Mouse (Mus musculus): Measurements from ENCODE around the gene Eme2. TPM values are rescaled to one million over a fixed set of nuclear protein-coding genes. Genes with fewer than 3 reads are reported as not detected.

Gene Eme2
- total RNA-seq, 2 experiments from 2014 or later, result 66.9 to 72.7 TPM

DNA sequence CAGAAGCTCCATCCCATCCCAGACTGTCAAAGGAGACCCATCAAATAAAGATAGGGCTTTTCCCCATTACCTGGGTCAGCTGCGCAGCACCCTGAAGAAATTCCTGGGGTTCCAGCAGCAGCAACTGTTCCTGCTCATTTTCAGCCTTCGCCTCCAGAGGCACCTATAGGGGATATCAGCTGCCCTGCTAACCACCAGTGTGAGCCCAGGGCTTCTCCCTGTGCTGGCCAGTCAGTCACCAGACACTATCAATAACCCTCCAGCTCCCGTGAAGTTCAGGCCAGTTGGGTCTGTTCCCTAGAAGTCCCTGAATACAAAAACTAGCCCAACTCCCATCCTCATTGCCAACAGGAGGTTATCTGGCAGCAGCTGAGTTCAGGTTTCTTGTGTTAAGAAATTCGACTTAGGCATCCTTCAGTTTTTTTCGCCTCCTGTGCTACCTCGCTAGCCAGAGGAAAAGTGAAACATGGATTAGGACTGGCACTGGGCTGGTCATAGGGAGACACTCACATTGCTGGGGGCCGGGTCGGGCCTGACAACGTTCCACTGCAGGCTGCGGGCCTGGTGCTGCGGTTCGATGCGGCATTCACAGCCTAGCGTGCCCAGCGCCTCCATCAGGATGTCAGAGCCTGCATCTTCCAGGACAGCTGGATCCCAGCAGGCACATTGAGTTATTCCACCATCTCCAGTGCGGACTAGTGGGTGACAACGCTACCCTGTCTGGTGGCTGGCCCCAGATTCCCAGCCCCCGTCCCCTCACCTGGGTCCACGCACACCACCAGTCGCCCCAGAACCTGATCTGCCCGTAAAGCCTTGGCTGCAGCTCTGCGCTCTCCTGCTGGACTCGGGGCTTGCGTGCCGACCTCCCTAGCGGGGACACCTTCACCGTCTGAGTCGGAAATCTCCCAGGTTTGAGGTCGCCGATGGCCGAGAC lies 559 bp downstream of the Eme2 start:
- no peak for TF ChIP-seq CTCF (conservative IDR thresholded peaks at IDR 0.05)
- H3K27ac ChIP-seq, result peak overlapping the region; percentile 94
- no peak for DNase-seq (ENCODE audit: low spot score in 2 of 2)
- peak overlapping the region; percentile 96 for H3K4me3 ChIP-seq

DNA sequence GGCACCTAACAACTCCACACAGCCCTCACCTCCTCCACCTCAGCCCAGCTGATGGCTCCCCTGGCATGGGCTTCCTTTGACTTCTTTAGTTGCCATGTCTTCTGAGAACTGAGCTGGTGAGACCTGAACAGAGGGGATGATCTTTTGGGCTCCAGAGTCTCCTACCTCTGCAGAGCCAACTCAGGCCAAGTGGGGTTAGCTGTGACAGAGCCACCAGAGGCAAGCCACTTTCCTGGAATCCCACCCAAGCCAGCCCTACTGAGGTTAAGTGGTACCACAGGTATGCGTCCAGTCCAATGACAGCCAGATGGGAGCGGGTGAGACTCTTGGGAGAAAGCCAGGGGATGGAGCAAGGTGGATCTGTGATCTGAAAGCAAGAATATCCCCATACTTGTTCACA lies 1.6 kb downstream of the Eme2 start:
- no peak for DNase-seq (ENCODE audit: low spot score in 2 of 2)
- Histone ChIP-seq H3K27ac (no peak overlapping the region), H3K4me3 (no peak overlapping the region)
- TF ChIP-seq CTCF (conservative IDR thresholded peaks at IDR 0.05), result no peak

DNA sequence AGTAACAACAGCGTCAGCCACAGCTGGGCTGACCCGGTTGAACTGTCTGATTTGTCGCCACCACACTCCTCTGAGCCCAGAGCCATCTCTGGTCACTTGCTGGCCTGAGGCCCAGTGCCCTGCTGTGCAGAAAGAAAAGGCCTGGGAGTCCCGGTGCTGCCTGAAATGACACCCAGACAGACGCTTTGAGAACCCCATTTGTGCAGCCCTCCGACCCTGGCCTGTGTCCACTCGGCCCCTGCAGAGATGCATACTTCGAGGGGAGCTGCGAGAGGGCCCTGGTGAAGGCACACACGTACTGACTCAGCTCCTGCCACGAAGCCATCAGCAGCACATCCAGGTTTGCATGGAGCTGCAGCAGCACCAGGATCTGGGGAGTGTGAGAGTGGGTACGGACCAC lies 2.1 kb downstream of the Eme2 start:
- TF ChIP-seq CTCF (conservative IDR thresholded peaks at IDR 0.05), result no peak
- H3K27ac ChIP-seq, result no peak overlapping the region
- no peak overlapping the region for H3K4me3 ChIP-seq
- no peak for DNase-seq (ENCODE audit: low spot score in 2 of 2)

GRCm38 (mm10) chr17:24891321-24891720 lies 3.6 kb downstream of the Eme2 start:
- no peak for TF ChIP-seq CTCF (conservative IDR thresholded peaks at IDR 0.05)
- peak overlapping the region; percentile 48; the same call in 1 of the 2 replicates for H3K27ac ChIP-seq
- no peak overlapping the region for H3K4me3 ChIP-seq
- DNase-seq (ENCODE audit: low spot score in 2 of 2), result no peak

- no peak for TF ChIP-seq CTCF (conservative IDR thresholded peaks at IDR 0.05)
- H3K4me3 ChIP-seq, result no peak overlapping the region
- H3K27ac ChIP-seq, result no peak overlapping the region; the same call in 1 of the 2 replicates
- no peak for DNase-seq (ENCODE audit: low spot score in 2 of 2)
Measured at GRCm38 (mm10) chr17:24890151-24891092, 4.5 kb downstream of the Eme2 start.

GRCm38 (mm10) chr17:24888862-24889261 lies 6.0 kb downstream of the Eme2 start:
- DNase-seq (ENCODE audit: low spot score in 2 of 2), result no peak
- Histone ChIP-seq H3K27ac (no peak overlapping the region), H3K4me3 (no peak overlapping the region)
- TF ChIP-seq CTCF (conservative IDR thresholded peaks at IDR 0.05), result no peak

- peak in 1 of 2 experiments; percentile 8 for DNase-seq (ENCODE audit: low spot score in 2 of 2)
- Histone ChIP-seq H3K27ac (peak overlapping the region; percentile 98), H3K4me3 (peak overlapping the region; percentile 76)
- no peak for TF ChIP-seq CTCF (conservative IDR thresholded peaks at IDR 0.05)
Measured at GRCm38 (mm10) chr17:24887291-24888080, 7.4 kb downstream of the Eme2 start.

- no peak; the same call in 1 of the 2 replicates for TF ChIP-seq CTCF (conservative IDR thresholded peaks at IDR 0.05)
- DNase-seq (ENCODE audit: low spot score in 2 of 2), result no peak
Measured at GRCm38 (mm10) chr17:24886932-24887271, 8.0 kb downstream of the Eme2 start.

DNA sequence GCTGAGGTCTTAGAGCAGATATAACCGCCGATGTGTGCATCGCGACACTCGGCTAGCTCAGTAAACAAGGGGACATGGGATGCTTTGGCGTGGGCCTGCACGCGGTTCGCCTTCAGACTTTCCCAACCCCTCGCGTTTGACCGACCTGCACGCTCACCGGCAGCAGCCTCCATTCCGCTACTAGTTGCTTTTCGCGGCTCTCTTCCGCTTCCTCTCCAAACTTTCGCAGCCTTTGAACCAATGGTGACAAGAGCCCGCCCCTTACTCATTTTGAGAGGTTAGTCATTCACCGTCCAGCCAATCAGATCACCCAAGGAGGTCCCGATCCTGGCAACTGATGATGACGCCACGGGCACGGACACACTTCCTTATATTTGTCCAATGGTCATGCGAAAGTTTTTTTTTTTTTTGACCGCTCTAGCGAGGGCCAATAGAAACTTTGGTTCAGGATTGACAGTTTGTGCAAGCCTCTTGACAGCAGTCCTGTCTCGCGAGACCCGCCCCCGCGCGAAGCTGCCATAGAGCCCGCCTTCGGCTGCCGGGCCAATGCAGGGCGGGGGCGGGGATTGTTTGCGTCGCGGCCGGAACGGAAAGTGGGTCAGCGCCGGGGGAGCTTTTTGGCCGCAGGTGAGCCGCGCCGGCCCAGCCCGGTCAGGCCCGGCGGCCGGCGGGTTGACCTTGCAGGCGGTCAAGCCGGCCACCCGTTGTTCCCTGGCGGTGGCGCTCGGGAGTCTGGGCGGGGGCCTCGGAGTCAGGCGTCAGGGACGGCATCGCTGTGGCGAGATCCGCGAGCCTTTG lies 8.6 kb downstream of the Eme2 start, which contains the start of the genes Nubp2 and Spsb3:
TSS of gene Nubp2 (minus strand) at position 216 of the 798 bp plus-strand sequence.
TSS of gene Spsb3 (plus strand) at position 510 of the 798 bp plus-strand sequence.
- DNase-seq (ENCODE audit: low spot score in 2 of 2), result peak; percentile 97 to 99
- Histone ChIP-seq H3K4me3 (peak within 1 kb of the TSS; percentile 94), H3K27ac (peak within 1 kb of the TSS; percentile 98)
- TF ChIP-seq CTCF (conservative IDR thresholded peaks at IDR 0.05), result peak; percentile 59

More at GRCm38 (mm10) chr17:24886932-24887271, 8.0 kb downstream of the Eme2 start:
- Histone ChIP-seq H3K27ac (peak overlapping the region; percentile 98), H3K4me3 (peak overlapping the region; percentile 76)

- peak overlapping the region; percentile 39; the same call in 1 of the 2 replicates for H3K27ac ChIP-seq
- no peak for TF ChIP-seq CTCF (conservative IDR thresholded peaks at IDR 0.05)
Measured at GRCm38 (mm10) chr17:24885356-24886133, 9.3 kb downstream of the Eme2 start.

GRCm38 (mm10) chr17:24884391-24884790 lies 10.5 kb downstream of the Eme2 start:
- DNase-seq (ENCODE audit: low spot score in 2 of 2), result no peak
- H3K27ac ChIP-seq, result no peak overlapping the region
- no peak for TF ChIP-seq CTCF (conservative IDR thresholded peaks at IDR 0.05)
- no peak overlapping the region for H3K4me3 ChIP-seq

More at GRCm38 (mm10) chr17:24885356-24886133, 9.3 kb downstream of the Eme2 start:
- peak overlapping the region; percentile 94 for H3K4me3 ChIP-seq
- DNase-seq (ENCODE audit: low spot score in 2 of 2), result no peak

All from layer of hippocampus, adult 2 months (tissue).